Mouse (Mus musculus): ENCODE measurements at regions not wholly inside any gene's neighbourhood (a gene's known extent, or its start where the extent isn't known, plus 50 kb on each side); places are given as distances from the start of the nearest gene placed in this dataset.
A peak's percentile ranks its signal among the peaks of the same experiment; 100 is the strongest.

DNA sequence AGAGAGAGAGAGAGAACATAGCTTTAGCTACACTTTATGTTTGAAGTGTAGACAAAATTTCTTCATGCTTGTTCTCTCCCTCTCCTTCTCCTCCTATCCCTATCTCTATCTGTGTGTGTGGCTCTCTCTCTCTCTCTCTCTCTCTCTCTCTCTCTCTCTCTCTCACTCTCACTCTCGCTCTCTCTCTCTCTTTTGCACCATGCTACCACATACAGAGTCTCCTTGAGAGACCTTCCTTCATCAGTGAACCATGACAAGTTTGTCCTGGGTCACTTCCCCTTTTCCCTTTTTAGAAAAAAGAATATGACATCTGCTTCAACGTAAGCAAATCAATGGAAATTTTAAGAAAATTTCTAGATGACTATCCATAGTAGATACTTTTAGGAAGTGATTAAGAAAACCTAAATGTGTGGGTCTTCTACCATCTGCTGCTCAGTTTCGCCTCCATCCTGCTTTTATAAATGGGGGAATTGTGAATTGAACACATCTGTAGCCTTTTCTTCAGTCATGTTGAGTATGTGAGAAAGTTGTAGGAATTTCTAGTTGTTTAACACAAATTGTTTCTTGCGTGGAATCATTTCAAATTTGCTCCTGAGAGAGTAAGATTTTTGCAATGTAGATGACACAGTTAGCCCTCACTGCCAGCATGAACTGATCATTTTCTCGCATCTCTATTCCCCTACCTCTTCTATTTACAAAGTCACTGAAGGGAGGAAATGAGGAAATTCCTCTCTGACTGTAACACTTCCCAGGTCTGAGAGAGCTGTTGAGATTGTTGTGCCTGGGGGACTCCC is 91.3 kb downstream of the A730009L09Rik start:
- no peaks in the 10 kb centered on the region for H3K36me3 ChIP-seq (ENCODE audit: control insufficient read depth, insufficient read depth, low read length)
- no peak overlapping the region for H3K9ac ChIP-seq (ENCODE audit: low read depth, low read length)
- H3K4me1 ChIP-seq (replicated peaks; ENCODE audit: control insufficient read depth, insufficient read depth, low read length), result no peaks in the 10 kb centered on the region
- H3K9me3 ChIP-seq (ENCODE audit: control insufficient read depth, low read length), result no peaks in the 10 kb centered on the region
- WGBS, result 65% methylated on average over 5 of the region's 5 CpGs
- no peaks in the 10 kb centered on the region for H3K27me3 ChIP-seq (replicated peaks; ENCODE audit: control insufficient read depth, insufficient read depth, low read length)
- no peak for ATAC-seq (replicated peaks; ENCODE audit: low FRiP score)
- no peak overlapping the region for H3K4me2 ChIP-seq
- no peak for DNase-seq (ENCODE audit: low spot score)
- no peak overlapping the region for H3K4me3 ChIP-seq (ENCODE audit: low read depth, low read length)
- no peak overlapping the region for H3K27ac ChIP-seq (ENCODE audit: low read depth, low read length)

DNA sequence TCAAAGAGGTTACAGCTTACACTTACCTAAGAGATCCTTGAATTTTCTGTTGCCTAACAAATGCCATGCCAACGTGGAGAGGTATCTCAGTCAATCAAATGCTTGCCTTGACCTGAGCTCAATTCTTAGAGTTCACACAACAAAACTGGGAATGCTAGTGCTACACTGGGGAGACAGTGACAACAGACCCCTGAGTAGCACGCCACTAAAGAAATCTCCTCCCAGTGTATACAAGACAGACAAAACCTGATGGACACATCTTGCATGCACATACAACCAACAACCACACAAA is 91.8 kb downstream of the A730009L09Rik start:
- no peak overlapping the region for H3K9ac ChIP-seq (ENCODE audit: low read depth, low read length)
- no peaks in the 10 kb centered on the region for H3K9me3 ChIP-seq (ENCODE audit: control insufficient read depth, low read length)
- H3K4me1 ChIP-seq (replicated peaks; ENCODE audit: control insufficient read depth, insufficient read depth, low read length), result no peaks in the 10 kb centered on the region
- ATAC-seq (replicated peaks; ENCODE audit: low FRiP score) (no peak), DNase-seq (ENCODE audit: low spot score) (no peak)
- H3K36me3 ChIP-seq (ENCODE audit: control insufficient read depth, insufficient read depth, low read length), result no peaks in the 10 kb centered on the region
- H3K27me3 ChIP-seq (replicated peaks; ENCODE audit: control insufficient read depth, insufficient read depth, low read length), result no peaks in the 10 kb centered on the region
- no peak overlapping the region for H3K4me2 ChIP-seq
- no peak overlapping the region for H3K27ac ChIP-seq (ENCODE audit: low read depth, low read length)
- no peak overlapping the region for H3K4me3 ChIP-seq (ENCODE audit: low read depth, low read length)
- 56% methylated on average over 2 of the region's 2 CpGs for WGBS

DNA sequence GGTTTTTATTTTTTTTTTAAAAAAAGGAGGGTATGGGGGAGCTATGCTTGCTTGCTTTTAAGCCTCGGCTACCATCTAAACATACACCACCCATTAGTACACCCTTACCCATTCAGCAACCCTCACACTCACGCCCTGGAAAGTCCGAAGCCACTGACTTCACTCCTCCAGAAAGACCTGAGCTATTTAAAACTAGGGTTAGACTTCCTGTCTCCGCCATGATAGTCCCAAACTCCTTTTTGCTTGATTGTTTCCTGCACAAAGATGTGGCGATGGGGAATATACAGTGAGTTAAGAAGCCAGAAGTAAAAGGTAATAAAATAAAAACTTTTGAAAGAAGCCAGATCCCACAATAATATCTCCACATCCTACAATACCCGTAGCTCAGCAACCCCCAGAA is 92.6 kb downstream of the A730009L09Rik start:
- no peaks in the 10 kb centered on the region for H3K9me3 ChIP-seq (ENCODE audit: control insufficient read depth, low read length)
- H3K4me2 ChIP-seq, result no peak overlapping the region
- no peaks in the 10 kb centered on the region for H3K36me3 ChIP-seq (ENCODE audit: control insufficient read depth, insufficient read depth, low read length)
- H3K27ac ChIP-seq (ENCODE audit: low read depth, low read length), result no peak overlapping the region
- no peaks in the 10 kb centered on the region for H3K27me3 ChIP-seq (replicated peaks; ENCODE audit: control insufficient read depth, insufficient read depth, low read length)
- no peak for ATAC-seq (replicated peaks; ENCODE audit: low FRiP score)
- DNase-seq (ENCODE audit: low spot score), result no peak
- no peak overlapping the region for H3K9ac ChIP-seq (ENCODE audit: low read depth, low read length)
- H3K4me1 ChIP-seq (replicated peaks; ENCODE audit: control insufficient read depth, insufficient read depth, low read length), result no peaks in the 10 kb centered on the region
- no peak overlapping the region for H3K4me3 ChIP-seq (ENCODE audit: low read depth, low read length)
- 80% methylated on average over 6 of the region's 6 CpGs for WGBS

DNA sequence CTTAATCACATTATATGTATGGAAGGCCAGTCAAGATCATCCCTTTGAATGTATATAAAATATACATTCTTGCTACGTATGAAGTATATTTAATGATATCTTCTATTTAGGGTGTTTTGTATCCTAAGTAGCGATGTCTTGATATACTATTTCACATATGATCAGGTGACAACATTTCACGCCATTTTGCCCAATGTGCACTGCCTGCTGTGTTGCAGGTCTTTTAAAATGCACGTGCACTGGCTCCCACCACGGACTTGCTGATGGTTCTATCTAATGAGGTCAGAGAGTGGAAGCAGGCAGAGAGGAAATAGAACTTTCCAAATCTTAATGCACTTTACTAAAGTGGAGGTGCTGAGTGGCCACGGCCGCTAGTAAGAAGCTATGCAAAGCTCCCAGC is 100.8 kb downstream of the A730009L09Rik start:
- Histone ChIP-seq H3K4me1 (replicated peaks; ENCODE audit: control insufficient read depth, insufficient read depth, low read length) (no peaks in the 10 kb centered on the region), H3K4me3 (ENCODE audit: low read depth, low read length) (no peak overlapping the region), H3K27me3 (replicated peaks; ENCODE audit: control insufficient read depth, insufficient read depth, low read length) (no peaks in the 10 kb centered on the region), H3K9me3 (ENCODE audit: control insufficient read depth, low read length) (no peaks in the 10 kb centered on the region), H3K4me2 (no peak overlapping the region), H3K9ac (ENCODE audit: low read depth, low read length) (no peak overlapping the region), H3K27ac (ENCODE audit: low read depth, low read length) (no peak overlapping the region), H3K36me3 (ENCODE audit: control insufficient read depth, insufficient read depth, low read length) (no peaks in the 10 kb centered on the region)
- WGBS, result 87% methylated on average over 7 of the region's 7 CpGs
- DNase-seq (ENCODE audit: low spot score), result no peak
- no peak for ATAC-seq (replicated peaks; ENCODE audit: low FRiP score)

DNA sequence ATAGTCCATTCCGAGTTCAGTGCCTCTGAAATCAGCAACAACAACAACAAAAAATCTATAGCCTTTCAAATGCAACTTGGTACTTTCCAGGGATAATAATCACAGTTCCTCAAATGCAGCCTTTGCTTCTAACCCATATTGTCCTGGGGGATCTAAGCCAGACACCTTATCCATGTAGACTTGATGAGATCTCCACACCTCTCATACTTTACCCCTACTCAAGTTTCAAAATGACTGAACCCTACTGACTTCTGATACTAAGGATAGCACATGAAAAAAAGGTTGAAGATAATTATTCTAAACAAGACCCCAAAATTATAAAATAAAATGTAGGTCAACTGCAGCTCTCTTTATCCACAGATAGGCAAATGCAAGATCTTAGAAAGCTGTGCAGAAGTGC is 101.2 kb downstream of the A730009L09Rik start:
- ATAC-seq (replicated peaks; ENCODE audit: low FRiP score) (no peak), DNase-seq (ENCODE audit: low spot score) (no peak)
- Histone ChIP-seq H3K4me3 (ENCODE audit: low read depth, low read length) (no peak overlapping the region), H3K4me2 (no peak overlapping the region), H3K27me3 (replicated peaks; ENCODE audit: control insufficient read depth, insufficient read depth, low read length) (no peaks in the 10 kb centered on the region), H3K4me1 (replicated peaks; ENCODE audit: control insufficient read depth, insufficient read depth, low read length) (no peaks in the 10 kb centered on the region), H3K36me3 (ENCODE audit: control insufficient read depth, insufficient read depth, low read length) (no peaks in the 10 kb centered on the region), H3K27ac (ENCODE audit: low read depth, low read length) (no peak overlapping the region), H3K9ac (ENCODE audit: low read depth, low read length) (no peak overlapping the region), H3K9me3 (ENCODE audit: control insufficient read depth, low read length) (no peaks in the 10 kb centered on the region)
- 69% methylated on average over 1 of the region's 1 CpGs for WGBS

DNA sequence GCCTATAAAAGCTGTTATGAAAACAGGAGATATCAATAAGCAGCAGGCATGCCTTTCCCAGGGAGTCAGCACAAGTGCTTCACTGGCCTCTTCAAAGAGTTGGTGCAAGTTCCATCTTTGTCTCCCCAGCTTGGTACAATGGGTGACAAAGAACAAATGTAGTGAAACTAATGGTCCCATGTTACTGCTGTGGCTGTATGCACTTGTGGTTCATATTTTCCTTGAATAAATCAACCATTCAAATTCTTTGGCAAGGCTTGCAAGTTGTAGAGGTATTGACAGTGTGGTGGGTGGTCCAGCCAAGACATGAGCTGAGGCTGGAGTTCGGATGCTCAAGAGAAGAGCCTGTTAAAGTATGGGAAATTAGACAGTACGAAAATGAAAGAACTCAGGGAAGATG is 103.5 kb downstream of the A730009L09Rik start:
- no peak overlapping the region for H3K9ac ChIP-seq (ENCODE audit: low read depth, low read length)
- no peaks in the 10 kb centered on the region for H3K27me3 ChIP-seq (replicated peaks; ENCODE audit: control insufficient read depth, insufficient read depth, low read length)
- no peaks in the 10 kb centered on the region for H3K9me3 ChIP-seq (ENCODE audit: control insufficient read depth, low read length)
- no peak overlapping the region for H3K27ac ChIP-seq (ENCODE audit: low read depth, low read length)
- DNase-seq (ENCODE audit: low spot score) (no peak), ATAC-seq (replicated peaks; ENCODE audit: low FRiP score) (no peak)
- H3K4me3 ChIP-seq (ENCODE audit: low read depth, low read length), result no peak overlapping the region
- no peaks in the 10 kb centered on the region for H3K36me3 ChIP-seq (ENCODE audit: control insufficient read depth, insufficient read depth, low read length)
- no peaks in the 10 kb centered on the region for H3K4me1 ChIP-seq (replicated peaks; ENCODE audit: control insufficient read depth, insufficient read depth, low read length)
- WGBS, result 82% methylated on average over 2 of the region's 2 CpGs
- H3K4me2 ChIP-seq, result no peak overlapping the region

DNA sequence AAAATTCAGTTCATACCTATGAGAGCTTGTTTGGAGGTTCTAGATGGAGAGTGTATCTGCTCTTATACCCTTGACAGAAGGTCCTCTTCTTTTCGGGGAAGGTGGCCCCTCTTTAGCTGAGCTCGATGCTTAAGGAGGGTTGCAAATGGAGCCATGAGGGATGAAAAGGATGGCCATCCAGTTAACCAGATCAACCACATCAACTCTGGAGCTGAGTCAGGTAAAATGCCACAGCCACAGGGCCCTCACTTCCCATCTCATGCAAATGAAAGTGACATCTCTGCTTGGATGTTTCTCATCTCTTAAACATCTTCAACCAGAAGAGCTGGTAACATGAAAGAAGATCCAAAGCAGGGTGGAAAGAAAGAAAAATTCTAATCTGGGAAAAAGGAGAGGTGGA is 105.0 kb downstream of the A730009L09Rik start:
- Histone ChIP-seq H3K27ac (ENCODE audit: low read depth, low read length) (no peak overlapping the region), H3K4me1 (replicated peaks; ENCODE audit: control insufficient read depth, insufficient read depth, low read length) (no peaks in the 10 kb centered on the region), H3K27me3 (replicated peaks; ENCODE audit: control insufficient read depth, insufficient read depth, low read length) (no peaks in the 10 kb centered on the region), H3K36me3 (ENCODE audit: control insufficient read depth, insufficient read depth, low read length) (no peaks in the 10 kb centered on the region), H3K4me2 (no peak overlapping the region), H3K9ac (ENCODE audit: low read depth, low read length) (no peak overlapping the region), H3K4me3 (ENCODE audit: low read depth, low read length) (no peak overlapping the region), H3K9me3 (ENCODE audit: control insufficient read depth, low read length) (no peaks in the 10 kb centered on the region)
- WGBS, result 89% methylated on average over 2 of the region's 2 CpGs
- DNase-seq (ENCODE audit: low spot score) (no peak), ATAC-seq (replicated peaks; ENCODE audit: low FRiP score) (no peak)

DNA sequence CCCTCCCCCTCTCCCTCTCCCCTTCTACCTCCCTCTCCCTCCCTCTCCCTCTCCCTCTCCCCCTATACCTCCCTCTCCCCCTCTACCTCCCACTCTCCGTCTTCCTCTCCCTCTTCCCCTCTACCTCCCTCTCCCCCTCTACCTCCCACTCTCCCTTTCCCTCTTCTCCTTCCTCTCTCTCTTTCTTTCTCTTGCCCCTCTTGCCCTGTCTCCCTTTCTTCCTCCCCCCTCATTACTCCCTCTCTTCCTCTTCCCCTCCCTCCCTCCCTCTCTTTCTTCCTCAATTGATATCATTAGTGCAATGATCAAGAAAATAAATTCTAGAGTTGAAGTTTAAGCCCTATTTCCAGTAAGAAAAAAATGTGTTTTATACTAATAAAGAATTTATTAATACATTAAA is 105.9 kb downstream of the A730009L09Rik start:
- no peaks in the 10 kb centered on the region for H3K36me3 ChIP-seq (ENCODE audit: control insufficient read depth, insufficient read depth, low read length)
- no CpG with 5 or more reads among the region's 1 CpGs for WGBS
- H3K4me3 ChIP-seq (ENCODE audit: low read depth, low read length), result no peak overlapping the region
- no peak overlapping the region for H3K4me2 ChIP-seq
- ATAC-seq (replicated peaks; ENCODE audit: low FRiP score), result no peak
- no peak for DNase-seq (ENCODE audit: low spot score)
- H3K4me1 ChIP-seq (replicated peaks; ENCODE audit: control insufficient read depth, insufficient read depth, low read length), result no peaks in the 10 kb centered on the region
- H3K27ac ChIP-seq (ENCODE audit: low read depth, low read length), result no peak overlapping the region
- no peak overlapping the region for H3K9ac ChIP-seq (ENCODE audit: low read depth, low read length)
- no peaks in the 10 kb centered on the region for H3K9me3 ChIP-seq (ENCODE audit: control insufficient read depth, low read length)
- H3K27me3 ChIP-seq (replicated peaks; ENCODE audit: control insufficient read depth, insufficient read depth, low read length), result no peaks in the 10 kb centered on the region

DNA sequence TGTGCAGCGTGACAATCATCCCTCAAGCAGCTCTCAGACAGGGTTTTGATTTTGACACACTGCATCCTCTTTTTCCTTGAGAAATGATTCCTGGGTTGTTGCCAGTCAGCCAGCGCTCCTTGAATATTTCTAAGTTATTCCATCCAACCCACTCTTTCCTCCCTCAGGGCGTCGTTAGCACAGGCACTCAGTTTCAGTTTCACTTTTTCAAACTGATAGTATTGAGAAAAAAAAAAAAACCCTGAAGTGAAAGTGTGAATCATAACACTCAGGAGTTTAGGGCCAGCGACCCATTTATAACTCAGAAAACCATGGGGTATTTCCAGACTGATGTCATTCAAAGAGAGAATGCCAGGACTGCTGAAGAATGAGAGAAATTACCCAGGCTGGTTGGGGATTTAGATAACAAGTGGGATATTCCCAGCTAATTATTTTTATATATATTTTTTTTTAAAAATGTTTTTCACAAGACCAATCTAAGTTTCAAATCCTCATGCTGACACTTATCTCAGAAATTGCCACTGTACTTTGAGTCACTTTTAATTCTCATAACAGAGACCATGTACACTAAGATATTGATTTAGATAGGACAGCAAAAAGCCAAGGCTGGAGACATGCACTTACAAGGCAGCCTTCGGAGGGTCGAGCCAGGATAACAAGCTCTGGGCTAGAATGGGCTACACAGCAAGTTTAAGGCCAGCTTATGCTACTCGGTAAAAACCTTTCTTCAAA is 106.5 kb downstream of the A730009L09Rik start:
- 69% methylated on average over 8 of the region's 8 CpGs for WGBS
- Histone ChIP-seq H3K9ac (ENCODE audit: low read depth, low read length) (no peak overlapping the region), H3K4me2 (0 out of 2 replicates have a peak overlapping the region, but pooled peaks have one; percentile 9), H3K4me1 (replicated peaks; ENCODE audit: control insufficient read depth, insufficient read depth, low read length) (no peaks in the 10 kb centered on the region), H3K27ac (ENCODE audit: low read depth, low read length) (no peak overlapping the region), H3K27me3 (replicated peaks; ENCODE audit: control insufficient read depth, insufficient read depth, low read length) (no peaks in the 10 kb centered on the region), H3K4me3 (ENCODE audit: low read depth, low read length) (no peak overlapping the region), H3K9me3 (ENCODE audit: control insufficient read depth, low read length) (no peaks in the 10 kb centered on the region), H3K36me3 (ENCODE audit: control insufficient read depth, insufficient read depth, low read length) (no peaks in the 10 kb centered on the region)
- no peak for ATAC-seq (replicated peaks; ENCODE audit: low FRiP score)
- DNase-seq (ENCODE audit: low spot score), result no peak
